Mouse (Mus musculus) gonadal fat pad, adult 2 months (tissue): ENCODE results near the gene Blcap. TPM values are rescaled to one million over a fixed set of nuclear protein-coding genes. Genes with fewer than 3 reads are reported as not detected.
"Not testable (repeated sequence)": the region's sequence is repeated elsewhere in the genome, so short reads cannot be mapped to it uniquely, and the experiment has no call there.

ENCODE experiments used
- DNase-seq: peaks from one replicate; pipeline ENCODE4 v3.0.0-alpha.2; 2012; ENCODE audit warnings: low read depth
- polyA plus RNA-seq: library from polyadenylated mRNA; depleted of rRNA; stranded (reverse); fragments of >200 nt; gene quantifications from 2 replicates; pipeline ENCODE4 v1.2.3, GENCODE M21; 2012; rRNA removed

Gene Blcap
- 87.0 and 88.3 TPM in 2 replicates for polyA plus RNA-seq

GRCm38 (mm10) chr2:157571224-157571832, at the start of gene Blcap:
TSS of gene Blcap (minus strand) at chr2:157571274.
- no peak for DNase-seq

- DNase-seq, result no peak
Observed at GRCm38 (mm10) chr2:157618393-157618792, 47.3 kb upstream of the Blcap start.

- no peak for DNase-seq
Observed at GRCm38 (mm10) chr2:157613997-157614396, 42.9 kb upstream of the Blcap start.

- no peak for DNase-seq
Observed at GRCm38 (mm10) chr2:157611735-157612134, 40.7 kb upstream of the Blcap start.

GRCm38 (mm10) chr2:157607542-157608236, 36.6 kb upstream of the Blcap start:
- DNase-seq, result no peak

GRCm38 (mm10) chr2:157605025-157605675, 34.1 kb upstream of the Blcap start:
- no peak for DNase-seq

- no peak for DNase-seq
Observed at GRCm38 (mm10) chr2:157601435-157601839, 30.4 kb upstream of the Blcap start.

GRCm38 (mm10) chr2:157596876-157597566, 25.9 kb upstream of the Blcap start:
- no peak for DNase-seq

- DNase-seq, result not testable (repeated sequence)
Observed at GRCm38 (mm10) chr2:157585351-157585750, 14.3 kb upstream of the Blcap start.

- no peak for DNase-seq
Observed at GRCm38 (mm10) chr2:157572786-157573185, 1.7 kb upstream of the Blcap start.

- no peak for DNase-seq
Observed at GRCm38 (mm10) chr2:157569796-157570485, 1.1 kb downstream of the Blcap start.

- no peak for DNase-seq
Observed at GRCm38 (mm10) chr2:157568881-157569280, 2.2 kb downstream of the Blcap start.

- no peak for DNase-seq
Observed at GRCm38 (mm10) chr2:157567235-157567961, 3.7 kb downstream of the Blcap start.

- no peak for DNase-seq
Observed at GRCm38 (mm10) chr2:157566260-157566952, 4.7 kb downstream of the Blcap start.

GRCm38 (mm10) chr2:157565898-157566259, 5.2 kb downstream of the Blcap start:
- DNase-seq, result no peak

GRCm38 (mm10) chr2:157565446-157565845, 5.6 kb downstream of the Blcap start:
- DNase-seq, result no peak

GRCm38 (mm10) chr2:157564723-157565122, 6.4 kb downstream of the Blcap start:
- no peak for DNase-seq

GRCm38 (mm10) chr2:157563031-157563430, 8.0 kb downstream of the Blcap start:
- no peak for DNase-seq

- DNase-seq, result no peak
Observed at GRCm38 (mm10) chr2:157561165-157561836, 9.8 kb downstream of the Blcap start.

- DNase-seq, result no peak
Observed at GRCm38 (mm10) chr2:157560302-157560701, 10.8 kb downstream of the Blcap start.
